Mouse (Mus musculus) brain, embryonic 14.5 days (tissue): ENCODE data around the gene Btbd9. TPM values are rescaled to one million over a fixed set of nuclear protein-coding genes. Genes with fewer than 3 reads are reported as not detected.
A peak's percentile ranks its signal among the peaks of the same experiment; 100 is the strongest.

Experiments used
- DNase-seq: peaks from one replicate; pipeline ENCODE4 v3.0.0-alpha.2; 2011; ENCODE audit warnings: low read depth
- CTCF ChIP-seq: fragments of 200-500 bp; IDR thresholded peaks from 2 replicates; pipeline ENCODE4 v1.5.1; 2012; ENCODE audit warnings: inconsistent platforms, mild to moderate bottlenecking, moderate library complexity, borderline replicate concordance; ENCODE audit not compliant: insufficient read depth, insufficient read length; ENCODE audit errors: extremely low read depth
- POLR2A ChIP-seq: fragments of 200-500 bp; IDR thresholded peaks from 2 replicates; pipeline ENCODE4 v1.6.1; 2012; ENCODE audit warnings: mild to moderate bottlenecking, inconsistent platforms, borderline replicate concordance; ENCODE audit not compliant: poor library complexity, insufficient read depth, insufficient read length, severe bottlenecking; ENCODE audit errors: extremely low read depth
- polyA plus RNA-seq: library from polyadenylated mRNA; depleted of rRNA; stranded (reverse); fragments of >200 nt; gene quantifications from 2 replicates; pipeline ENCODE4 v1.2.3, GENCODE M21; 2012

The Btbd9 gene
- polyA plus RNA-seq, 1 experiment = 72.5 TPM

DNA sequence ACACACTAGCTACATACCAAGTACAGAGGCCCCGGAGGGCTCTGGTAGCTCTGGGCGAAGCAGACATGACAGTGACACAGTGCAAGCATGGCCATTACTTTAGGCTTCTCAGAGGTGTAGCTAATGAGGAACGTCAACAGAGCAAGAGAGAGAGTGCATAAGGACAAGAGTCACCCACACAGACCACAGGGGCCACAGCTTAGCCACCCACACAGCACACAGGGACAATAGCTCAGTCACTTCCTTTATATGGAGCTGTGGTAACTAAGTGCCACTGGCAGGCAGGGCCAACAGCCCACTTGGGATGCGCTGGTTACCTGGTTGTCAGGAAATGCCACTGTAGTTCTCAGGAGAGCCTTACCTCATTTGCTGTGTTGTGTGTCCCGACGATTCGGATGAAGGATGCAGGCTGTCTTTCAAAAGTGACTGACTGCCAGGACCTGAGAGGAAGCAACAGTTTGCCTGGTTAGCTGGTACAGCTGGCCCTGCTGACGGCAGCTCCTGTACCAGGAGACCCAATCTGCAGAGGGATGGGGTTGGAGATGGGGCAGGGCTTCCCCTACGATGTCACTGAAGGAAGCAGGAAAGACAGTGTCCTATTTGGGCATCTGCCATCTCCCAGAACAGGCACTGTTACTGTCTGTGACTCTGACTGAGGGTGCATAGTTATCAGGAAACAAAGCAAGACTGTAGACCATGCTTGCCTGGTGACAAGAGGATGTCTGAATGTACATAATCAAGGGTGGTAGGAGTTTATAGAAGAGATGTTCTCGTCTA lies 347.7 kb downstream of the Btbd9 start:
- no peak for DNase-seq
- no peak for TF ChIP-seq CTCF
- no peak for TF ChIP-seq POLR2A

DNA sequence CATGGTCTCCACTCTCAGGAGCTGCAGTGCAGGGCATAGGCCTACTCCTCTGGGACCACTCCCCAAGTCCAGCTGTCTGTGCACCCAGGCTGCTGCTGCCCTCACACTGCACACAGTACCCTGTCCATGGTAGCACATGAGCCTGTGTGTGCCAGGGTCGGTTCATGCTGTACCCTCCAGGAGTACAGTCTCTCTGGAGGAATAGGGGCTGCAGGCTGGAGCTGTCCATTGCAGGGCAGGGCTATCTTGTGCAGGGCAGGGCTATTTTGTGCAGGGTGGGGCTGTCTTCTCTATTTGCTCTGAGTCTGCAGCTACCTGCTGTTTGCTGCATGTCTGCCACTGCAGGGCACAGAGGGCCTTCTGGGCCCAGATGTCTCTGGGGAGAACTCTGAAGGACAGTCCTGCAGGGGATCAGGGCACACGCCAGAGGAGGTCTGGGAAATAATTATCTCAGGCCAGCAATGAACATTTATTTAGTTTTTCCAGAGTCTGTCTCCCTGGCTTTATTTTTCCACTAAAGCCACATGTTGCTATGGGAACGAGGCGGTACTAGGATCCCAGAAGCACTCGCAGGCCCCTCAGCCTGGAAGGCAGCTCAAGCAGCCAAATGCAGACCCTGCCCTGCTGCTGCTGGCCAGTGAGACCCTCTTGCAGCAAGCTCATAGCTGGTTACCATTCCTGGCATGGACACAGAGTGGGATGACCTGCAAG lies 351.1 kb downstream of the Btbd9 start:
- TF ChIP-seq POLR2A = no peak
- TF ChIP-seq CTCF = no peak
- DNase-seq = peak; percentile 68

DNA sequence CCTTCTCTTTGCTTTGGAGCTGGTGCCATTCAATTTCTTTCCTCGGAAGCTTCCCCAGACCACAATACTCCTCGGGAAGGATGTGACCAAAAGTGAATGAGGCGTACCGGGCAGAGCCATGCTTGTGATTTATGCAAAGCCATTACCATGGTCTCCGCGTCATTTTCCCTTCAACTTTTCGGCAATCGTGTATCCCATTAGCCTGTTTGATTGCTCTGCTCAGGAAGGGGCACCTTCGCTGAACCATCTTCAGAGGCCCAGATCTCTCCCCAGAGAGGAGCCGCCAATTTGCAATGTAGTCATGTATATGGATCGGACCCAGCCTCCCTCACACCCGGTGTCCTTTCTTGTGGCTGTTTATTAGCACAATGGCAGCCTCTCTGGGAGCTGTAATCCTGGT lies 353.5 kb downstream of the Btbd9 start:
- no peak for TF ChIP-seq POLR2A
- no peak for TF ChIP-seq CTCF
- no peak for DNase-seq

DNA sequence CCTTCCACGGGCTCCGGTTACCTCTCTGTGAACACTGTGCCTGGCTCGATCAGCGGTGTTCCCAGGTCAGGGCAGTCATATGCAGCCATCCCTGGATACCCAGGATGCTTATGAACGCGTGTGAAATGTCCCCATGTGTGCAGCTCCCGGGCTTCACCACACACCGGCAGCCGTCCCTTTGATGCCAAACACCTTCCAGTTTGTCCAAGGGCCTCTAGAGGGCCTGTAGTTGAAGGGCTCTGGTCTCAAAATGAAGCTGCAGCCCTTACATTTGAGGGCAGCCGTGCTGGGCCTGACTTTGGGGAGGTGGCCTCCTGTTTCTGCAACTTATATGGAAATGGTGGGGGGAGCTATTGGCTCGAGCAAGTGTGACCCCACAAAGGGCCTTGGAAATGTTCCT lies 353.9 kb downstream of the Btbd9 start:
- peak; percentile 17; the same call in 1 of the 2 replicates for TF ChIP-seq CTCF
- no peak for TF ChIP-seq POLR2A
- DNase-seq = no peak

DNA sequence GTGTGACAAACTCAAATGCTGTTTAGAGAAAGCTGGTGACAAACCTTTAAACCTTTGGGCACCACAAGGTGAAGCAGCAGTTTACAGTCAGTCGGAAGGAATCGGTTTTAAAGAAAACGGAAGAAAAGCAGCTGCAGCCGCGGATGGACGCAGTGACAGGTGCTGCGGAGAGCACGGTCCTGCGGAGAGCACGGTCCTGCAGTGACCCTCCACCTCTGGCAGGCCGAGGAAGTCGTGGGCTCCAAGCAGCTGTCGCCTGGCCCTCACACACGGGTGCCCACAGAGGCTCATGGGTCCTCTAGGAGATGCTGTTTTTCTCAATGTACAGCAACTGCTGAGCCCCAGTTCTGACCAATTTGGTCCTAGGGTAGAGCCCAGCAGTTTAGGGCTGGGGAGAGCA lies 354.6 kb downstream of the Btbd9 start:
- DNase-seq = no peak
- no peak for TF ChIP-seq CTCF
- TF ChIP-seq POLR2A = no peak

DNA sequence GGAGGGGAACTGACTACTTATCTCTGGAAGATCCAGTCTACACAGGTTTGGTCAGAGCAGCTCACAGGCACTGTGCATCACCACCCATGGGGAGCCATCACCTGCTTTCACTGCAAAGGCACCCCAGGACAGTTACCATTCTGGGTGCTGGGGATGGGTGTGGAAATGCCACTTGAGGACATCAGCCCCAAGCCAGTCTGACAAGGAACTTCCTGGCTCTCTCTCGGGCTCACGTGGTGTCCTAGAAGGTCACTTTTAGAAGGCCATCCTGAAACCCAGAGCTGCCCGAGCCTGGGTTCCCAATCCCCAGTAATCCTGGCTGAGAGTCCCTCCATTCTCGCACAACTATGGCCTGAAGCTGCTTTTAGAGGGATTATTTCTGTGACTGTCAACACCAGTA lies 360.5 kb downstream of the Btbd9 start:
- TF ChIP-seq POLR2A (no peak), CTCF (no peak)

DNA sequence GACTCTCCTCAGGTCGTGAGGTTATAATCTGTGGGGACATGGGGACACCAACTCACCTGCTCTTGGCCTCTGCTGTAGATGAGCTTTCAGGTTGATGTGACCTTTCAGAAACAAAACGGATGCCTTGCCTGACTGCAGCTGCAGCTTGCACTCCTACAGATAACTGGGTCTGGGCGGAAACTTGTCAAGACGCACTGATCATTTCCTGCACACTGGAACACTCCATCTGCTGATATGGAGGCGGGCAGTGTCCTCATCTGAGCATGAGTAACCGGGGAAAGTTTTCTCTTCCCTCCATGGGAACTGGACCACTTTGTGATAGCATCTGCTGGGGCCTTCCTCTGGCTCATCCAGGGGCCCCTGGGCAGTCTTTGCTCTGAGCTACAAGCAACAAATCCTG lies 361.9 kb downstream of the Btbd9 start:
- TF ChIP-seq POLR2A (no peak), CTCF (no peak)
- DNase-seq = no peak

More for the DNA sequence above, 360.5 kb downstream of the Btbd9 start:
- DNase-seq = no peak

DNA sequence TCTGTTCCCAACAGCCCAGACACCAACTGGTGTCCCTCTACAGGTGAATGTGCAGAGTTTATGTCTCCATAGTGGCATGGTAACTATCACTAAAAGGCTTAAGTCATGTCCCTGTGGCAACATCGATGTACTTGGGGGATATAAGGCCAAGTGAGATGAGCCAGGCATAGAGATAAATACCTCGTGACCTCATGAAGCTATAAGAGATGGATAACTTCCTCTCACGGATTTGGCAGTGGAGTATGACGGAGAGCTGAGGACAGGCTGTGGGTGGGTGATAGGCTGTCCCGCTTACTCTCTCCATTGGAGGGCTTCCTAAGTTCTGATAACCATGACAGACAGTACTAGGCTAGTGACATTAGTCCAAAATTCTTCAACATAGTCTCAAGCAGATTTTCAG lies 362.9 kb downstream of the Btbd9 start:
- DNase-seq = no peak
- TF ChIP-seq POLR2A (no peak), CTCF (no peak)

DNA sequence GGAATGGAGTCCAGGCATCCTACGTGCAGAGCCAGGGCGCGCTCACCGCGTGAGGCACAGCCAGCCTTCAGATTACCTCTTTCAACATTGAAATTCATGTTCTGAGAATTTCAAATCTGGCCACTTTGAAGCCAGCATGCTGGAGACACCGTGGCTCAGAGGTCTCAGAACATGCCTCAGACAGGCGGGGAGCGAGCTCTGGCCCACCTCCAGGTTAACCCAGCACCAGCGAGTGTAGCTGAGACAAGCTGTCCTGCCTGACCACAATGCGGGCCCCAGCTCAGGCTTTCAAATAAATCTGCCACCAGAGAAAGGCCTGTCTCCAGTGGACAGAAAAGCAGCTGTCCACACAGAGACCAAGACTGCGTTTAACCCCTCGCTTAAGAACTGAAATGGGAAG lies 363.6 kb downstream of the Btbd9 start:
- TF ChIP-seq POLR2A (no peak), CTCF (no peak)
- DNase-seq = peak; percentile 57

DNA sequence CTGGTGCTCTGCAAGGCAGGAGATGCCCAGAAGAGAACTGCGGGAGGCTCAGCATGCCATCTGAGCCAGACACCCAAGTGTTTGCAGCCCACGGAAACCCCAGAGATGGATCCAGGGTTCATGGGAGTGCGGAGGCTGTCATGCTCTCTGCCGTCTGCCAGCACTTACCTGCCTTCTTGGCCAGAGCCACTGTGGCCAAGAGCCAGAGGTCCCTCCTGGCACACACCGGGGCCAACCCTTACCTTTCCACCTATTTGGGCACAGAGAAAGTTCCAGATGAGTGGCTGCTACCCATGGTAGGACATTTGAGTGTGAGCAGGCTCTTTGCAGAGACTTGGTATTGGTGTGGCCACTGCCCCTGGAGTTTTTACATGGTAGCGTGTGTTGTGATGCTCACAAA lies 365.4 kb downstream of the Btbd9 start:
- no peak for TF ChIP-seq POLR2A
- TF ChIP-seq CTCF = no peak
- DNase-seq = no peak

DNA sequence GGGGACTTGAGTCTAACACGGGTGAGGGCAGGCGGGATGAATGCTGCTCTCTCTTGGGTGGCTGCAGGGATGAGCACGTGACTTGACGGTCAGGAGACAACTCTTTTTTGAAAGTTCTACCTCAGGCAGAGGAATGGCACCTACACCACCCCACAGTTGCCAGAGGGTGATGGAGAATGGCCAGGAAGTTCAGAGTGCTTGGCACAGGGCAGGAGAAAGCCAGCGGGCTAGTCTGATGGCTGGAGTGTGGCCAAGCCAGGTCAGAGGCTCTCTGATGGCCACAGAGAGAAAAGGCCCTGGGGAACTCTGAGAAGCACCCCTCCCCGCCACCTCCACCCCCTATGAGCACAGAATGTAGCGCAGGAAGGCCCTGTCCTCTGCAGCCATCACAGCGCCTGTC lies 366.0 kb downstream of the Btbd9 start:
- TF ChIP-seq CTCF (no peak), POLR2A (no peak)
- DNase-seq = no peak

DNA sequence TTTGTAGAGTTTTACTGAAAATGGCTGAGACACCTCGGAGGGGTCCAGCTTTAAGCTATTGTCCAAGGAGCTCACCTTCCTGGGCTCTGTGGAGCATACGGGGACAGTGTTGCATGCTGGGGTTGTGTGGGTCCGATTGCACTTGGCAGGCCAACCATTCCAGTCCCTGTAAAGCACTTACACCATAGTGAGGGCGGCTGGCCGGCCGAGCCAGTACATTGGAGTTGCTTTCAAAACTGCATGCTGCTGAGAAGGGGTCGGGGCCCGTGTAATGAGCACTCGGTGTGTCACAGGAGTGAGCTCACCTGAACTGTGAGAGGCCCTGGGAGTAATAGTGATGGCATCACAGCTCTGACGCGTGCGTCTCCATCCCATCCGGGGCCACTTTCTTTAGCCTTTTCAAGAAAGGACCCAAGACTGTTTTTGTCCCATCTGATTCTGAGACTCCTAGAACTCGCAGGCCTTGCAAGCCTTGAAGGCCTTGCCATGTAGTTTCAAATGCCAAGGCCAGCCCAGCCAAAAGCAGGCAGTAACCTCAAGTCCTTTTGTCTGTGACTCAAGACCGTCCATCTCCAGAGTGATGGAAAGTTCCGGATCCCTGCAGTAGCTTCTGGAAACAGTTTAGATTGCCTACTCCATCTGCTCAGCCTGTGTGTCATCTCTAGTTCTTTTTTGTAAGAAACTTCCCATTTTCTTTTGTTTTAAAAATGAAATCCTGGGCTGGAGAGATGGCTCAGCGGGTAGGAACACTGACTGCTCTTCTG lies 371.0 kb downstream of the Btbd9 start:
- TF ChIP-seq CTCF = no peak
- TF ChIP-seq POLR2A = no peak
- DNase-seq = no peak
